Mouse (Mus musculus) hindbrain, postnatal 0 days (tissue): Measurements from ENCODE around the gene Mfsd11. TPM values are rescaled to one million over a fixed set of nuclear protein-coding genes. Genes with fewer than 3 reads are reported as not detected.

Experiments
- ATAC-seq: fragments of 200-750 bp; cut with Nextera tagmentation; 2 replicates; pipeline ENCODE4 v1.8.0; 2017; ENCODE audit warnings: mild to moderate bottlenecking, moderate TSS enrichment, moderate library complexity
- DNase-seq: peaks from one replicate; pipeline ENCODE4 v3.0.0-alpha.2; 2015; ENCODE audit warnings: low spot score
- H3K27ac ChIP-seq: fragments of 300-500 bp; sonication (generic); 2 replicates; pipeline ENCODE4 v1.5.1; 2014; ENCODE audit warnings: mild to moderate bottlenecking
- H3K27me3 ChIP-seq: fragments of 300-500 bp; sonication (generic); 2 replicates; pipeline ENCODE4 v1.6.1; 2014; ENCODE audit warnings: low read length, mixed read lengths; ENCODE audit not compliant: insufficient read depth
- H3K36me3 ChIP-seq: fragments of 300-500 bp; sonication (generic); 2 replicates; pipeline ENCODE4 v1.6.1; 2014; ENCODE audit warnings: low read length, mixed read lengths; ENCODE audit not compliant: insufficient read depth
- H3K4me1 ChIP-seq: fragments of 300-500 bp; sonication (generic); 2 replicates; pipeline ENCODE4 v1.6.1; 2014; ENCODE audit warnings: antibody characterized with exemption, low read length, mixed read lengths; ENCODE audit not compliant: insufficient read depth
- H3K4me2 ChIP-seq: fragments of 300-500 bp; sonication (generic); 2 replicates; pipeline ENCODE4 v1.6.1; 2014; ENCODE audit warnings: low read depth, mild to moderate bottlenecking, low read length, moderate library complexity, mixed read lengths
- H3K4me3 ChIP-seq: fragments of 300-500 bp; sonication (generic); 2 replicates; pipeline ENCODE4 v1.5.1; 2014; ENCODE audit warnings: low read length
- H3K9ac ChIP-seq: fragments of 300-500 bp; sonication (generic); replicated peaks from 2 replicates; pipeline ENCODE4 v1.6.1; 2014; ENCODE audit warnings: mild to moderate bottlenecking, low read length, moderate library complexity, mixed read lengths
- H3K9me3 ChIP-seq: fragments of 300-500 bp; sonication (generic); 2 replicates; pipeline ENCODE4 v1.6.1; 2016; ENCODE audit warnings: low read length, mixed read lengths
- CTCF ChIP-seq: IDR thresholded peaks from 2 replicates; pipeline ENCODE4 v1.5.1; 2016; ENCODE audit warnings: antibody characterized with exemption, control low read depth, low read depth
- WGBS: fragments of 180-500 bp; shearing (Covaris S2); extraction: QIAGEN DNeasy Blood & Tissue Kit; methylation state at CpG from one replicate; pipeline ENCODE4 v1.1.7; 2014; 5-methylcytosine and 5-hydroxymethylcytosine counted together
- polyA plus RNA-seq: library from polyadenylated mRNA; unstranded; fragments of >200 nt; fragmentation: Nextera tagmentation; extraction: Ambion mirVana; gene quantifications from 2 replicates; pipeline ENCODE4 v1.2.1, GENCODE M21; 2015
- total RNA-seq: library from RNA; depleted of rRNA; stranded (reverse); fragments of >200 nt; gene quantifications from 2 replicates; pipeline ENCODE4 v1.2.3, GENCODE M21; 2014

Gene Mfsd11
- total and polyA plus RNA-seq, 2 experiments from 2014 or later = 45.6 to 62.8 TPM

- H3K9ac ChIP-seq = no peak overlapping the region
- WGBS = 67% methylated on average over 11 of the region's 11 CpGs
Measured at GRCm38 (mm10) chr11:116808811-116809395, 43.3 kb upstream of the Mfsd11 start.

GRCm38 (mm10) chr11:116809520-116809919 lies 42.7 kb upstream of the Mfsd11 start:
- ATAC-seq = no peak
- H3K4me3 ChIP-seq = no peak overlapping the region
- no peaks in the 10 kb centered on the region for H3K9me3 ChIP-seq
- H3K9ac ChIP-seq = no peak overlapping the region
- DNase-seq = no peak
- TF ChIP-seq CTCF = no peak
- H3K4me1 ChIP-seq = peaks cover 45% of the 10 kb centered on the region
- no peaks in the 10 kb centered on the region for H3K36me3 ChIP-seq
- 62% methylated on average over 8 of the region's 8 CpGs for WGBS
- H3K27me3 ChIP-seq = no peaks in the 10 kb centered on the region
- no peak overlapping the region for H3K27ac ChIP-seq
- no peak overlapping the region for H3K4me2 ChIP-seq

More at GRCm38 (mm10) chr11:116808811-116809395, 43.3 kb upstream of the Mfsd11 start:
- no peak overlapping the region for H3K4me3 ChIP-seq
- 0 out of 2 replicates have a peak overlapping the region, but pooled peaks have one; percentile 54 for H3K27ac ChIP-seq
- H3K4me1 ChIP-seq = peaks cover 38% of the 10 kb centered on the region
- ATAC-seq (no peak), DNase-seq (no peak)
- no peak overlapping the region for H3K4me2 ChIP-seq
- H3K9me3 ChIP-seq = no peaks in the 10 kb centered on the region
- no peaks in the 10 kb centered on the region for H3K27me3 ChIP-seq
- TF ChIP-seq CTCF = no peak
- H3K36me3 ChIP-seq = no peaks in the 10 kb centered on the region

GRCm38 (mm10) chr11:116810528-116810927 lies 41.7 kb upstream of the Mfsd11 start:
- Histone ChIP-seq H3K27me3 (no peaks in the 10 kb centered on the region), H3K36me3 (no peaks in the 10 kb centered on the region), H3K4me3 (no peak overlapping the region), H3K4me1 (peaks cover 50% of the 10 kb centered on the region), H3K4me2 (peak overlapping the region; percentile 54), H3K27ac (peak overlapping the region; percentile 95), H3K9me3 (no peaks in the 10 kb centered on the region), H3K9ac (peak overlapping the region; percentile 50; the same call in 1 of the 2 replicates)
- DNase-seq (peak; percentile 74), ATAC-seq (0 out of 2 replicates have a peak, but pooled peaks have one; percentile 19)
- TF ChIP-seq CTCF = no peak
- 36% methylated on average over 11 of the region's 11 CpGs for WGBS

GRCm38 (mm10) chr11:116810983-116811901 lies 41.0 kb upstream of the Mfsd11 start:
- peak; percentile 47 for TF ChIP-seq CTCF
- H3K4me3 ChIP-seq = peak overlapping the region; percentile 23; the same call in 1 of the 2 replicates
- ATAC-seq (peak; percentile 95), DNase-seq (peak; percentile 96)
- peaks cover 50% of the 10 kb centered on the region for H3K4me1 ChIP-seq
- peak overlapping the region; percentile 50 for H3K9ac ChIP-seq
- H3K9me3 ChIP-seq = no peaks in the 10 kb centered on the region
- H3K27ac ChIP-seq = peak overlapping the region; percentile 95
- peak overlapping the region; percentile 54 for H3K4me2 ChIP-seq
- H3K27me3 ChIP-seq = no peaks in the 10 kb centered on the region
- WGBS = 3% methylated on average over 32 of the region's 32 CpGs
- H3K36me3 ChIP-seq = no peaks in the 10 kb centered on the region

- WGBS = 26% methylated on average over 21 of the region's 21 CpGs
- ATAC-seq = no peak
- Histone ChIP-seq H3K27ac (peak overlapping the region; percentile 95), H3K4me2 (0 out of 2 replicates have a peak overlapping the region, but pooled peaks have one; percentile 7), H3K4me1 (peaks cover 47% of the 10 kb centered on the region), H3K9me3 (no peaks in the 10 kb centered on the region), H3K9ac (peak overlapping the region; percentile 31), H3K4me3 (no peak overlapping the region), H3K36me3 (no peaks in the 10 kb centered on the region), H3K27me3 (no peaks in the 10 kb centered on the region)
- peak; percentile 28; the same call in 1 of the 2 replicates for TF ChIP-seq CTCF
- peak; percentile 80 for DNase-seq
Measured at GRCm38 (mm10) chr11:116812793-116813529, 39.3 kb upstream of the Mfsd11 start.

- no peak overlapping the region for H3K4me2 ChIP-seq
- no peaks in the 10 kb centered on the region for H3K36me3 ChIP-seq
- DNase-seq (no peak), ATAC-seq (no peak)
- 54% methylated on average over 13 of the region's 13 CpGs for whole genome bisulfite sequencing
- TF ChIP-seq CTCF = no peak
- H3K4me3 ChIP-seq = no peak overlapping the region
- H3K27ac ChIP-seq = peak overlapping the region; percentile 95
- H3K9ac ChIP-seq = peak overlapping the region; percentile 31; the same call in 1 of the 2 replicates
- H3K4me1 ChIP-seq = peaks cover 43% of the 10 kb centered on the region
- no peaks in the 10 kb centered on the region for H3K9me3 ChIP-seq
- H3K27me3 ChIP-seq = no peaks in the 10 kb centered on the region
Measured at GRCm38 (mm10) chr11:116813610-116814009, 38.6 kb upstream of the Mfsd11 start.
